20 mouse cellular contexts compared by ENCODE assay signal in the genomic region with DNA sequence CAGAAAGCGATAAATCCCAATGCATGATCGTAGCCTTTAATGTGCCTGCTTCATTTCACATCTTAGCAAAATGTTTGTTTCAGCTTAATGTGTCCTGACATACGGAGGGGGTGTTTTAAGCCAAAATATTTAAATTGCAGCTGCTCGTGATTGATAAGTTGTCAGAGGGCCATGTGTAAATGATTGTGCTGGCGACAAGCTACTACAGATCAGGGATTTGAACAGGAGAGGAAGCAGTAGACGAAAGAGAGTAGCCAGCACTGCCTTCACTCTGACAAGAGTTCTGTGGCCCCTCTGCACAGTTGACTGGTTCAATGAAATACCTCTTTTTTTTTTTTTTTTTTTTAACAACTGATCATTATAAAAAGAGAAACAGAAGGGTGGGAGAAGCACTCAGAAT.
DNase-seq lines count a peak whose midpoint lies in the region; ATAC-seq and TF ChIP-seq lines count a peak whose summit lies in the region.
"Had no signal": no experiment of that assay in that cellular context is flagged by ENCODE, and none has a peak within 500 bp of the region (broad histone marks: within the 10 kb centered on the region; RNA-seq: fewer than 3 reads in every experiment).

No protein-coding gene starts in this region.

- no peak for TF ChIP-seq POLR2A in brain, embryonic 14.5 days (IDR thresholded peaks at IDR 0.05; ENCODE audit: borderline replicate concordance, extremely low read depth, insufficient read depth, insufficient read length, poor library complexity, severe bottlenecking)

- no peak overlapping the region for H3K4me2 ChIP-seq in forebrain, embryonic 15.5 days (replicated peaks)
- no peak overlapping the region for H3K4me2 ChIP-seq in forebrain, postnatal 0 days (ENCODE audit: low read depth)
- H3K4me2 ChIP-seq in forebrain, embryonic 13.5 days, result no peak overlapping the region
- H3K4me2 ChIP-seq: embryonic facial prominence, embryonic 13.5 days; embryonic facial prominence, embryonic 15.5 days had no signal

- no peaks in the 10 kb centered on the region for H3K36me3 ChIP-seq in forebrain, embryonic 15.5 days
- H3K36me3 ChIP-seq in forebrain, embryonic 10.5 days (replicated peaks), result no peaks in the 10 kb centered on the region
- no peaks in the 10 kb centered on the region for H3K36me3 ChIP-seq in forebrain, postnatal 0 days (ENCODE audit: insufficient read depth)
- no peaks in the 10 kb centered on the region for H3K36me3 ChIP-seq in forebrain, embryonic 13.5 days (ENCODE audit: poor library complexity, severe bottlenecking)
- H3K36me3 ChIP-seq: embryonic facial prominence, embryonic 13.5 days; embryonic facial prominence, embryonic 15.5 days had no signal

- no peaks in the 10 kb centered on the region for H3K4me1 ChIP-seq in forebrain, embryonic 15.5 days
- H3K4me1 ChIP-seq in forebrain, embryonic 10.5 days, result no peaks in the 10 kb centered on the region
- H3K4me1 ChIP-seq in forebrain, postnatal 0 days (ENCODE audit: insufficient read depth), result no peaks in the 10 kb centered on the region
- H3K4me1 ChIP-seq in forebrain, embryonic 13.5 days, result no peaks in the 10 kb centered on the region
- H3K4me1 ChIP-seq: embryonic facial prominence, embryonic 13.5 days; embryonic facial prominence, embryonic 15.5 days had no signal

- H3K9ac ChIP-seq in forebrain, embryonic 15.5 days (replicated peaks), result no peak overlapping the region
- H3K9ac ChIP-seq in forebrain, postnatal 0 days, result no peak overlapping the region
- no peak overlapping the region for H3K9ac ChIP-seq in forebrain, embryonic 13.5 days
- H3K9ac ChIP-seq: embryonic facial prominence, embryonic 13.5 days; embryonic facial prominence, embryonic 15.5 days had no signal

- no peak overlapping the region for H3K4me3 ChIP-seq in forebrain, embryonic 15.5 days
- H3K4me3 ChIP-seq in forebrain, embryonic 10.5 days, result no peak overlapping the region
- H3K4me3 ChIP-seq in forebrain, postnatal 0 days (ENCODE audit: low read depth, low read length), result no peak overlapping the region
- no peak overlapping the region for H3K4me3 ChIP-seq in forebrain, embryonic 13.5 days
- H3K4me3 ChIP-seq: embryonic facial prominence, embryonic 13.5 days; embryonic facial prominence, embryonic 15.5 days; erythroblast, embryonic 14.5 days had no signal

- DNase-seq in forebrain, embryonic 10.5 days (ENCODE audit: extremely low spot score, low spot score), result no peak
- DNase-seq in forebrain, postnatal 0 days, result peak; percentile 65
- DNase-seq in brain, embryonic 14.5 days (ENCODE audit: low read depth), result peak; percentile 57
- peak; percentile 40 for DNase-seq in brain, embryonic 18.5 days (ENCODE audit: low read depth, low spot score)
- DNase-seq: adrenal gland, adult 2 months; adrenal gland, postnatal 10 days; adrenal gland, postnatal 25 days; cerebellum, adult 11 months; cerebellum, adult 18-20 months; cerebellum, adult 8-10 months; cerebellum, adult 9-11 months; cerebellum, postnatal 14 days; cerebellum, postnatal 36 days; embryo, embryonic 11 days had no signal

- peak; percentile 72; the same call in 1 of the 2 replicates for ATAC-seq in forebrain, embryonic 15.5 days (replicated peaks)
- peak; percentile 83 for ATAC-seq in forebrain, postnatal 0 days
- no peak; the same call in 1 of the 2 replicates for ATAC-seq in forebrain, embryonic 13.5 days
- ATAC-seq in megakaryocyte progenitor cell, adult 5-6 weeks (replicated peaks; ENCODE audit: poor library complexity), result no peak

- H3K27ac ChIP-seq in forebrain, embryonic 15.5 days (replicated peaks), result no peak overlapping the region
- H3K27ac ChIP-seq in forebrain, embryonic 10.5 days, result no peak overlapping the region
- H3K27ac ChIP-seq in forebrain, postnatal 0 days (ENCODE audit: low read depth, low read length), result no peak overlapping the region
- no peak overlapping the region for H3K27ac ChIP-seq in forebrain, embryonic 13.5 days
- H3K27ac ChIP-seq: embryonic facial prominence, embryonic 13.5 days; embryonic facial prominence, embryonic 15.5 days had no signal

- TF ChIP-seq CTCF in forebrain, postnatal 0 days (IDR thresholded peaks at IDR 0.05; ENCODE audit: low read depth), result no peak
- no peak for TF ChIP-seq CTCF in brain, embryonic 14.5 days (IDR thresholded peaks at IDR 0.05; ENCODE audit: borderline replicate concordance, extremely low read depth, insufficient read depth, insufficient read length)

- no peaks in the 10 kb centered on the region for H3K9me3 ChIP-seq in forebrain, embryonic 15.5 days
- H3K9me3 ChIP-seq in forebrain, embryonic 10.5 days, result no peaks in the 10 kb centered on the region
- no peaks in the 10 kb centered on the region for H3K9me3 ChIP-seq in forebrain, postnatal 0 days (ENCODE audit: low read length)
- H3K9me3 ChIP-seq in forebrain, embryonic 13.5 days (replicated peaks), result no peaks in the 10 kb centered on the region
- H3K9me3 ChIP-seq: embryonic facial prominence, embryonic 13.5 days; embryonic facial prominence, embryonic 15.5 days had no signal

- H3K27me3 ChIP-seq in forebrain, embryonic 15.5 days, result no peaks in the 10 kb centered on the region
- no peaks in the 10 kb centered on the region for H3K27me3 ChIP-seq in forebrain, embryonic 10.5 days (ENCODE audit: poor library complexity, severe bottlenecking)
- no peaks in the 10 kb centered on the region for H3K27me3 ChIP-seq in forebrain, postnatal 0 days (ENCODE audit: insufficient read depth, low read length)
- 0 out of 2 replicates have a peak, but pooled peaks cover 3% of the 10 kb centered on the region for H3K27me3 ChIP-seq in forebrain, embryonic 13.5 days
- H3K27me3 ChIP-seq: embryonic facial prominence, embryonic 13.5 days; embryonic facial prominence, embryonic 15.5 days had no signal

- 68% methylated on average over 6 of the region's 6 CpGs for WGBS in forebrain, embryonic 15.5 days
- WGBS in forebrain, embryonic 10.5 days, result 90% methylated on average over 6 of the region's 6 CpGs
- WGBS in forebrain, postnatal 0 days, result 52% methylated on average over 6 of the region's 6 CpGs
- 82% methylated on average over 6 of the region's 6 CpGs for WGBS in forebrain, embryonic 13.5 days

Comparison
In these comparisons a context has a peak if more than half of its experiments do, and no peak if none do; other contexts are left out.
1. ATAC-seq: peak in forebrain, embryonic 15.5 days (single experiment) and forebrain, postnatal 0 days (single experiment); none in forebrain, embryonic 13.5 days (single experiment) and megakaryocyte progenitor cell, adult 5-6 weeks (single experiment).